Mouse (Mus musculus) midbrain, embryonic 16.5 days (tissue): ENCODE results near the gene Tiam2. TPM values are rescaled to one million over a fixed set of nuclear protein-coding genes. Genes with fewer than 3 reads are reported as not detected.

Experiments used
- ATAC-seq: fragments of 200-750 bp; cut with Nextera tagmentation; 2 replicates; pipeline ENCODE4 v1.8.0; 2017; ENCODE audit warnings: moderate TSS enrichment
- H3K27ac ChIP-seq: fragments of 300-500 bp; sonication (generic); 2 replicates; pipeline ENCODE4 v1.5.1; 2014; ENCODE audit warnings: mild to moderate bottlenecking, low read length, mixed read lengths
- H3K27me3 ChIP-seq: fragments of 300-500 bp; sonication (generic); 2 replicates; pipeline ENCODE4 v1.6.1; 2014; ENCODE audit warnings: low read depth, low read length, mixed read lengths; ENCODE audit not compliant: control insufficient read depth, insufficient read depth
- H3K36me3 ChIP-seq: fragments of 300-500 bp; sonication (generic); 2 replicates; pipeline ENCODE4 v1.6.1; 2014; ENCODE audit warnings: mild to moderate bottlenecking, low read length, moderate library complexity, mixed read lengths; ENCODE audit not compliant: control insufficient read depth, insufficient read depth
- H3K4me1 ChIP-seq: fragments of 300-500 bp; sonication (generic); 2 replicates; pipeline ENCODE4 v1.6.1; 2014; ENCODE audit warnings: mild to moderate bottlenecking, low read length, mixed read lengths; ENCODE audit not compliant: control insufficient read depth, insufficient read depth
- H3K4me2 ChIP-seq: fragments of 300-500 bp; sonication (generic); 2 replicates; pipeline ENCODE4 v1.6.1; 2014; ENCODE audit warnings: mild to moderate bottlenecking, low read length, mixed read lengths
- H3K4me3 ChIP-seq: fragments of 300-500 bp; sonication (generic); 2 replicates; pipeline ENCODE4 v1.5.1; 2014; ENCODE audit warnings: low read depth, mild to moderate bottlenecking, low read length, moderate library complexity, mixed read lengths
- H3K9ac ChIP-seq: fragments of 300-500 bp; sonication (generic); 2 replicates; pipeline ENCODE4 v1.6.1; 2014; ENCODE audit warnings: low read depth, low read length, mixed read lengths
- H3K9me3 ChIP-seq: fragments of 300-500 bp; sonication (generic); replicated peaks from 2 replicates; pipeline ENCODE4 v1.6.1; 2014; ENCODE audit warnings: mild to moderate bottlenecking, low read length, mixed read lengths; ENCODE audit not compliant: control insufficient read depth, poor library complexity, severe bottlenecking
- WGBS: fragments of 180-500 bp; shearing (Covaris S2); extraction: QIAGEN DNeasy Blood & Tissue Kit; methylation state at CpG from one replicate; pipeline ENCODE4 v1.1.7; 2014; 5-methylcytosine and 5-hydroxymethylcytosine counted together
- polyA plus RNA-seq: library from polyadenylated mRNA; unstranded; fragments of >200 nt; fragmentation: Nextera tagmentation; extraction: Ambion mirVana; gene quantifications from 2 replicates; pipeline ENCODE4 v1.2.1, GENCODE M21; 2015

The Tiam2 gene
- polyA plus RNA-seq, 1 experiment from 2014 or later, result 4.7 TPM

GRCm38 (mm10) chr17:3305926-3306325 is 20.4 kb upstream of the Tiam2 start:
- Histone ChIP-seq H3K36me3 (no peaks in the 10 kb centered on the region), H3K27ac (no peak overlapping the region), H3K4me2 (no peak overlapping the region), H3K9me3 (no peaks in the 10 kb centered on the region), H3K27me3 (no peaks in the 10 kb centered on the region), H3K9ac (no peak overlapping the region), H3K4me3 (no peak overlapping the region), H3K4me1 (no peaks in the 10 kb centered on the region)
- 48% methylated on average over 2 of the region's 2 CpGs for WGBS
- no peak for ATAC-seq

- Histone ChIP-seq H3K9me3 (no peaks in the 10 kb centered on the region), H3K4me2 (peak overlapping the region; percentile 70), H3K27ac (peak overlapping the region; percentile 55; the same call in 1 of the 2 replicates), H3K27me3 (no peaks in the 10 kb centered on the region), H3K4me3 (peak overlapping the region; percentile 53), H3K9ac (peak overlapping the region; percentile 68), H3K36me3 (no peaks in the 10 kb centered on the region), H3K4me1 (peaks cover 6% of the 10 kb centered on the region; the same call in 1 of the 2 replicates)
- peak; percentile 96 for ATAC-seq
- WGBS, result 3% methylated on average over 60 of the region's 60 CpGs
Measured at GRCm38 (mm10) chr17:3313711-3314624, 12.4 kb upstream of the Tiam2 start.

- 23% methylated on average over 3 of the region's 3 CpGs for WGBS
- peak overlapping the region; percentile 53 for H3K4me3 ChIP-seq
Measured at GRCm38 (mm10) chr17:3314625-3315020, 11.8 kb upstream of the Tiam2 start.

GRCm38 (mm10) chr17:3315581-3315980 is 10.8 kb upstream of the Tiam2 start:
- Histone ChIP-seq H3K27ac (no peak overlapping the region), H3K4me3 (no peak overlapping the region), H3K9me3 (no peaks in the 10 kb centered on the region; the same call in 1 of the 2 replicates), H3K4me1 (peaks cover 6% of the 10 kb centered on the region; the same call in 1 of the 2 replicates), H3K9ac (no peak overlapping the region), H3K27me3 (no peaks in the 10 kb centered on the region), H3K36me3 (no peaks in the 10 kb centered on the region), H3K4me2 (no peak overlapping the region)
- 85% methylated on average over 4 of the region's 4 CpGs for WGBS
- ATAC-seq, result no peak

More at GRCm38 (mm10) chr17:3314625-3315020, 11.8 kb upstream of the Tiam2 start:
- Histone ChIP-seq H3K36me3 (no peaks in the 10 kb centered on the region), H3K4me1 (peaks cover 6% of the 10 kb centered on the region; the same call in 1 of the 2 replicates), H3K27ac (no peak overlapping the region), H3K9me3 (no peaks in the 10 kb centered on the region; the same call in 1 of the 2 replicates), H3K27me3 (no peaks in the 10 kb centered on the region), H3K4me2 (peak overlapping the region; percentile 70), H3K9ac (no peak overlapping the region)
- no peak for ATAC-seq

- Histone ChIP-seq H3K27me3 (peaks cover 19% of the 10 kb centered on the region), H3K9me3 (no peaks in the 10 kb centered on the region), H3K4me1 (peaks cover 14% of the 10 kb centered on the region), H3K36me3 (no peaks in the 10 kb centered on the region), H3K9ac (peak overlapping the region; percentile 59), H3K4me2 (peak overlapping the region; percentile 76), H3K4me3 (peak overlapping the region; percentile 43), H3K27ac (no peak overlapping the region)
- ATAC-seq, result peak; percentile 54
- WGBS, result under 1% methylated on average over 25 of the region's 25 CpGs
Measured at GRCm38 (mm10) chr17:3326903-3327279, 518 bp downstream of the Tiam2 start.

GRCm38 (mm10) chr17:3327335-3327734 is 962 bp downstream of the Tiam2 start:
- Histone ChIP-seq H3K27ac (no peak overlapping the region), H3K9ac (no peak overlapping the region; the same call in 1 of the 2 replicates)
- ATAC-seq, result no peak

GRCm38 (mm10) chr17:3328820-3329219 is 2.4 kb downstream of the Tiam2 start:
- 87% methylated on average over 4 of the region's 4 CpGs for WGBS
- Histone ChIP-seq H3K9ac (no peak overlapping the region), H3K9me3 (no peaks in the 10 kb centered on the region), H3K4me2 (no peak overlapping the region), H3K36me3 (no peaks in the 10 kb centered on the region), H3K4me3 (no peak overlapping the region), H3K4me1 (peaks cover 14% of the 10 kb centered on the region), H3K27ac (no peak overlapping the region), H3K27me3 (peaks cover 19% of the 10 kb centered on the region)
- no peak for ATAC-seq

More at GRCm38 (mm10) chr17:3327335-3327734, 962 bp downstream of the Tiam2 start:
- no peaks in the 10 kb centered on the region for H3K9me3 ChIP-seq
- peak overlapping the region; percentile 76 for H3K4me2 ChIP-seq
- H3K27me3 ChIP-seq, result peaks cover 19% of the 10 kb centered on the region
- peak overlapping the region; percentile 43 for H3K4me3 ChIP-seq
- H3K36me3 ChIP-seq, result no peaks in the 10 kb centered on the region
- WGBS, result 4% methylated on average over 14 of the region's 14 CpGs
- H3K4me1 ChIP-seq, result peaks cover 14% of the 10 kb centered on the region

- peaks cover 14% of the 10 kb centered on the region for H3K4me1 ChIP-seq
- no peak overlapping the region for H3K4me3 ChIP-seq
- no peak overlapping the region for H3K27ac ChIP-seq
- 92% methylated on average over 4 of the region's 4 CpGs for WGBS
- no peak for ATAC-seq
- H3K9ac ChIP-seq, result no peak overlapping the region
- no peaks in the 10 kb centered on the region for H3K9me3 ChIP-seq
- H3K27me3 ChIP-seq, result peaks cover 19% of the 10 kb centered on the region
- H3K4me2 ChIP-seq, result no peak overlapping the region
- no peaks in the 10 kb centered on the region for H3K36me3 ChIP-seq
Measured at GRCm38 (mm10) chr17:3329429-3329828, 3.1 kb downstream of the Tiam2 start.
